In genomic region chr7:120677764-120678531, GRCm38 (mm10) we compare ENCODE assay signal across 8 mouse cellular contexts. TPM values are rescaled to one million over a fixed set of nuclear protein-coding genes. Genes with fewer than 3 reads are reported as not detected.
DNase-seq lines count a peak whose midpoint lies in the region; ATAC-seq and TF ChIP-seq lines count a peak whose summit lies in the region.

No protein-coding gene starts in this region.

- no peaks in the 10 kb centered on the region for H3K9me3 ChIP-seq in embryonic facial prominence, embryonic 15.5 days (replicated peaks)
- H3K9me3 ChIP-seq in heart, embryonic 14.5 days (ENCODE audit: control insufficient read depth, low read length) = no peaks in the 10 kb centered on the region
- no peaks in the 10 kb centered on the region for H3K9me3 ChIP-seq in liver, postnatal 0 days (ENCODE audit: low read length)
- H3K9me3 ChIP-seq in neural tube, embryonic 15.5 days (replicated peaks) = no peaks in the 10 kb centered on the region

- no peaks in the 10 kb centered on the region for H3K36me3 ChIP-seq in embryonic facial prominence, embryonic 15.5 days
- no peaks in the 10 kb centered on the region for H3K36me3 ChIP-seq in heart, embryonic 14.5 days (ENCODE audit: control insufficient read depth, insufficient read depth, low read length)
- H3K36me3 ChIP-seq in liver, postnatal 0 days (replicated peaks; ENCODE audit: insufficient read depth, low read length) = no peaks in the 10 kb centered on the region
- H3K36me3 ChIP-seq in neural tube, embryonic 15.5 days = no peaks in the 10 kb centered on the region

- no peak for TF ChIP-seq EP300 in liver, postnatal 0 days (IDR thresholded peaks at IDR 0.05; ENCODE audit: low read depth)

- H3K4me1 ChIP-seq in embryonic facial prominence, embryonic 15.5 days = peaks cover 24% of the 10 kb centered on the region
- H3K4me1 ChIP-seq in heart, embryonic 14.5 days (ENCODE audit: control insufficient read depth in 2 of 2, insufficient read depth in 2 of 2, low read length in 2 of 2) = peaks cover 7 to 52% of the 10 kb centered on the region in 2 experiments; a peak in 3 of 4 replicates
- peaks cover 38% of the 10 kb centered on the region for H3K4me1 ChIP-seq in liver, postnatal 0 days (ENCODE audit: insufficient read depth)
- H3K4me1 ChIP-seq in neural tube, embryonic 15.5 days = peaks cover 47% of the 10 kb centered on the region

- 1% methylated on average over 42 of the region's 42 CpGs for WGBS in embryonic facial prominence, embryonic 15.5 days
- WGBS in heart, embryonic 14.5 days = 2% methylated on average over 42 of the region's 42 CpGs
- WGBS in liver, postnatal 0 days (ENCODE audit: insufficient replicate concordance) = 3% methylated on average over 42 of the region's 42 CpGs
- WGBS in neural tube, embryonic 15.5 days = 1% methylated on average over 42 of the region's 42 CpGs

- TF ChIP-seq CTCF in liver, postnatal 0 days (IDR thresholded peaks at IDR 0.05; ENCODE audit: low read depth) = no peak

- H3K4me3 ChIP-seq in embryonic facial prominence, embryonic 15.5 days (replicated peaks) = peak overlapping the region; percentile 85
- peak overlapping the region; percentile 85 to 97 for H3K4me3 ChIP-seq in heart, embryonic 14.5 days (ENCODE audit: control insufficient read depth in 1 of 2, insufficient read depth in 1 of 2, low read depth in 1 of 2, low read length in 2 of 2)
- H3K4me3 ChIP-seq in liver, postnatal 0 days (ENCODE audit: low read depth, low read length) = peak overlapping the region; percentile 83
- peak overlapping the region; percentile 88 for H3K4me3 ChIP-seq in neural tube, embryonic 15.5 days (replicated peaks)

- H3K27me3 ChIP-seq in embryonic facial prominence, embryonic 15.5 days = no peaks in the 10 kb centered on the region
- no peaks in the 10 kb centered on the region for H3K27me3 ChIP-seq in heart, embryonic 14.5 days (ENCODE audit: control insufficient read depth, insufficient read depth, low read length)
- no peaks in the 10 kb centered on the region for H3K27me3 ChIP-seq in liver, postnatal 0 days (ENCODE audit: insufficient read depth, low read length)
- no peaks in the 10 kb centered on the region for H3K27me3 ChIP-seq in neural tube, embryonic 15.5 days (replicated peaks)

- H3K9ac ChIP-seq in embryonic facial prominence, embryonic 15.5 days = peak overlapping the region; percentile 79
- H3K9ac ChIP-seq in heart, embryonic 14.5 days (ENCODE audit: low read length) = peak overlapping the region; percentile 95
- peak overlapping the region; percentile 77 for H3K9ac ChIP-seq in liver, postnatal 0 days (replicated peaks)
- H3K9ac ChIP-seq in neural tube, embryonic 15.5 days (replicated peaks) = peak overlapping the region; percentile 88

- peak overlapping the region; percentile 58; the same call in 1 of the 2 replicates for H3K27ac ChIP-seq in embryonic facial prominence, embryonic 15.5 days (replicated peaks)
- peak overlapping the region in 1 of 2 experiments; percentile 84; a peak in 2 of 4 replicates for H3K27ac ChIP-seq in heart, embryonic 14.5 days (replicated peaks in 1 of 2; ENCODE audit: control insufficient read depth in 1 of 2, insufficient read depth in 1 of 2, low read depth in 2 of 2, low read length in 2 of 2)
- H3K27ac ChIP-seq in liver, postnatal 0 days (ENCODE audit: low read depth) = peak overlapping the region; percentile 39
- peak overlapping the region; percentile 85 for H3K27ac ChIP-seq in neural tube, embryonic 15.5 days (replicated peaks)

- peak; percentile 50; the same call in 1 of the 2 replicates for ATAC-seq in embryonic facial prominence, embryonic 15.5 days (ENCODE audit: insufficient number of reproducible peaks, low FRiP score, low TSS enrichment, low read depth)
- peak; percentile 49 for ATAC-seq in heart, embryonic 14.5 days (ENCODE audit: insufficient number of reproducible peaks, insufficient read depth, low FRiP score, low read depth)
- peak; percentile 57 for ATAC-seq in liver, postnatal 0 days
- peak; percentile 71 for ATAC-seq in neural tube, embryonic 15.5 days (ENCODE audit: low FRiP score)

- DNase-seq in B cell, adult 2 months = peak; percentile 46 to 50
- peak; percentile 62 for DNase-seq in adrenal gland, postnatal 14 days
- DNase-seq in kidney, postnatal 10 days = peak; percentile 66
- peak; percentile 63 for DNase-seq in liver, postnatal 0 days
- DNase-seq in thymus, postnatal 0 days (ENCODE audit: low spot score) = peak; percentile 22

- H3K4me2 ChIP-seq in embryonic facial prominence, embryonic 15.5 days (replicated peaks) = peak overlapping the region; percentile 77
- H3K4me2 ChIP-seq in heart, embryonic 14.5 days (ENCODE audit: low read length) = peak overlapping the region; percentile 89
- H3K4me2 ChIP-seq in liver, postnatal 0 days (ENCODE audit: low read depth, low read length) = peak overlapping the region; percentile 75
- peak overlapping the region; percentile 88 for H3K4me2 ChIP-seq in neural tube, embryonic 15.5 days

RNA-seq across cellular contexts. Expression of gene Mosmo, which starts 0.5 kb away (rescaled TPM):
- 35.8 and 44.3 TPM in 2 replicates for total RNA-seq in adrenal gland, postnatal 14 days (2021)
- 11.6 and 12.1 TPM in 2 replicates for polyA plus RNA-seq in embryonic facial prominence, embryonic 15.5 days (2015; fragmentation: Nextera tagmentation; extraction: Ambion mirVana)
- polyA plus RNA-seq in heart, embryonic 14.5 days (2014; fragmentation: Nextera tagmentation; extraction: Ambion mirVana) = 14.5 and 14.9 TPM in 2 replicates
- polyA plus RNA-seq in liver, postnatal 0 days (2015; fragmentation: Nextera tagmentation; extraction: Ambion mirVana) = 4.9 and 6.6 TPM in 2 replicates
- polyA plus RNA-seq in neural tube, embryonic 15.5 days (2015; fragmentation: Nextera tagmentation; extraction: Ambion mirVana) = 11.2 and 11.8 TPM in 2 replicates
- polyA plus RNA-seq in thymus, postnatal 0 days (2015; fragmentation: Nextera tagmentation; extraction: Ambion mirVana) = 12.5 and 14.9 TPM in 2 replicates

RNA-seq across cellular contexts. Expression of gene Pdzd9, which starts 7.8 kb away (rescaled TPM):
- total RNA-seq in adrenal gland, postnatal 14 days (2021) = not detected in 2 replicates
- 0.24 and 0.28 TPM in 2 replicates for polyA plus RNA-seq in embryonic facial prominence, embryonic 15.5 days (2015; fragmentation: Nextera tagmentation; extraction: Ambion mirVana)
- polyA plus RNA-seq in heart, embryonic 14.5 days (2014; fragmentation: Nextera tagmentation; extraction: Ambion mirVana) = 0.28 and 0.41 TPM in 2 replicates
- polyA plus RNA-seq in liver, postnatal 0 days (2015; fragmentation: Nextera tagmentation; extraction: Ambion mirVana) = 0.09 and 0.21 TPM in 2 replicates
- 0.40 and 0.42 TPM in 2 replicates for polyA plus RNA-seq in neural tube, embryonic 15.5 days (2015; fragmentation: Nextera tagmentation; extraction: Ambion mirVana)
- polyA plus RNA-seq in thymus, postnatal 0 days (2015; fragmentation: Nextera tagmentation; extraction: Ambion mirVana) = 0.22 and 0.43 TPM in 2 replicates

RNA-seq across cellular contexts. Expression of gene Uqcrc2, which starts 43.0 kb away (rescaled TPM):
- total RNA-seq in adrenal gland, postnatal 14 days (2021) = 610 and 618 TPM in 2 replicates
- polyA plus RNA-seq in embryonic facial prominence, embryonic 15.5 days (2015; fragmentation: Nextera tagmentation; extraction: Ambion mirVana) = 170 TPM in 2 replicates
- polyA plus RNA-seq in heart, embryonic 14.5 days (2014; fragmentation: Nextera tagmentation; extraction: Ambion mirVana) = 531 and 532 TPM in 2 replicates
- polyA plus RNA-seq in liver, postnatal 0 days (2015; fragmentation: Nextera tagmentation; extraction: Ambion mirVana) = 152 and 155 TPM in 2 replicates
- polyA plus RNA-seq in neural tube, embryonic 15.5 days (2015; fragmentation: Nextera tagmentation; extraction: Ambion mirVana) = 244 and 245 TPM in 2 replicates
- polyA plus RNA-seq in thymus, postnatal 0 days (2015; fragmentation: Nextera tagmentation; extraction: Ambion mirVana) = 213 and 220 TPM in 2 replicates
